Comparison of ENCODE assay signal across 12 mouse cellular contexts in genomic region chr15:56562143-56562542, GRCm38 (mm10).
DNase-seq lines count a peak whose midpoint lies in the region.
"Had no signal": no experiment of that assay in that cellular context is flagged by ENCODE, and none has a peak within 500 bp of the region (broad histone marks: within the 10 kb centered on the region; RNA-seq: fewer than 3 reads in every experiment).

No protein-coding gene starts in this region.

- peak; percentile 13 to 27 for DNase-seq in cerebellum, postnatal 10 days
- DNase-seq in cerebellum, postnatal 36 days: no peak
- peak; percentile 11 for DNase-seq in gastrocnemius, postnatal 14 days
- DNase-seq in gastrocnemius, postnatal 10 days: no peak
- DNase-seq in layer of hippocampus, adult 11-12 months (ENCODE audit: low spot score): peak; percentile 3
- DNase-seq in layer of hippocampus, adult 8-10 months (ENCODE audit: low spot score in 2 of 2): no peak
- peak; percentile 39 for DNase-seq in skeletal muscle tissue, adult 2 months (ENCODE audit: low read depth, low spot score)
- DNase-seq: adrenal gland, postnatal 25 days; B cell, adult 2 months; cerebellum, adult 2 months; gastrocnemius, postnatal 25 days; kidney, adult 11 months had no signal

- intact Hi-C loops in gastrocnemius, postnatal 14 days (cut with DNase I; ENCODE audit: low total_unique reads): no loop called here

Comparison
In these comparisons a context has a peak if more than half of its experiments do, and no peak if none do; other contexts are left out.
1. DNase-seq: peak in cerebellum, postnatal 10 days (2 of 2), gastrocnemius, postnatal 14 days (single experiment), layer of hippocampus, adult 11-12 months (single experiment) and skeletal muscle tissue, adult 2 months (single experiment); none in cerebellum, postnatal 36 days (0 of 2), gastrocnemius, postnatal 10 days (single experiment) and layer of hippocampus, adult 8-10 months (0 of 2).